8 mouse cellular contexts compared by ENCODE assay signal in the genomic region with DNA sequence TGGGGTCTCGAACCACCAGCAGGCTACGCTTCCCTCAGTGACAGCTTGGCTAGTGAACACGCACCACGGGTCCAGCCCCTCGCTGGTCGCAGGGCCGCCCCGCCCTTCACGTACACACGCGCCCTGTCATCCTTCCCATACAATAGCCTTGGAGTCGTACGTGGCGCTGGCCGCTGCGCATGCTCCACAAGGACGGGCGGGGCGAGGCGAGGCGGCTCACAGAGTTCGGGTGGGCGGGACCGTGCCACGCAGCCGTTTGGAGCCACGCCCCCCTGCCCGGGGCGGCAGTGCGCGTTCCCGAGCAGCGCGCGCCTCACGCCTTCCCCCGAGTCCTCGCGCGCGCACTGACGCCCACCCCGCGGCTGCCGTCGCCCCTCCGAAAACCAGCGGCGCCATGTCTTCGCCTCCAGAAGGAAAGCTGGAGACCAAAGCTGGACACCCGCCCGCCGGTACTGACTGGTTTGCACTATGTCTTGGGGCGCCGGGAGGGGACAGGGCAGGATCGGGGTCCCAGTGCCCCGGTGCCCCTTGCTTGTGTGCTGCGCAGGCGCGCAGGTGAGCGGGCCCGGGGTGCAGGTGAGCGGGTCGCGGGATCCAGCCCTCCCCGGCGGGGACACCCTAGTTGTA. TPM values are rescaled to one million over a fixed set of nuclear protein-coding genes. Genes with fewer than 3 reads are reported as not detected.
DNase-seq lines count a peak whose midpoint lies in the region; ATAC-seq and TF ChIP-seq lines count a peak whose summit lies in the region.

TSS of gene Dap (plus strand) at position 180 of the 627 bp plus-strand sequence.

- H3K4me2 ChIP-seq in heart, embryonic 12.5 days = peak within 1 kb of the TSS; percentile 78
- H3K4me2 ChIP-seq in kidney, postnatal 0 days (ENCODE audit: low read length) = peak within 1 kb of the TSS; percentile 93
- H3K4me2 ChIP-seq in liver, embryonic 11.5 days = peak within 1 kb of the TSS; percentile 82
- peak within 1 kb of the TSS; percentile 52 for H3K4me2 ChIP-seq in stomach, embryonic 14.5 days (replicated peaks; ENCODE audit: low read depth, low read length)

- peak; percentile 18; the same call in 1 of the 2 replicates for TF ChIP-seq CTCF in kidney, postnatal 0 days (IDR thresholded peaks at IDR 0.05; ENCODE audit: low read depth)

- under 1% methylated on average over 64 of the region's 67 CpGs for WGBS in heart, embryonic 12.5 days
- WGBS in kidney, postnatal 0 days = under 1% methylated on average over 67 of the region's 67 CpGs
- whole genome bisulfite sequencing in liver, embryonic 11.5 days = under 1% methylated on average over 60 of the region's 67 CpGs
- under 1% methylated on average over 67 of the region's 67 CpGs for WGBS in stomach, embryonic 14.5 days

- no peaks in the 10 kb centered on the region for H3K36me3 ChIP-seq in heart, embryonic 12.5 days
- H3K36me3 ChIP-seq in kidney, postnatal 0 days (ENCODE audit: insufficient read depth, low read length) = no peaks in the 10 kb centered on the region
- H3K36me3 ChIP-seq in liver, embryonic 11.5 days (ENCODE audit: control insufficient read depth, insufficient read depth, low read length) = no peaks in the 10 kb centered on the region
- no peaks in the 10 kb centered on the region for H3K36me3 ChIP-seq in stomach, embryonic 14.5 days (ENCODE audit: control insufficient read depth, insufficient read depth, low read length)

- H3K27me3 ChIP-seq in heart, embryonic 12.5 days (replicated peaks) = no peaks in the 10 kb centered on the region
- H3K27me3 ChIP-seq in kidney, postnatal 0 days (ENCODE audit: insufficient read depth, low read length) = no peaks in the 10 kb centered on the region
- H3K27me3 ChIP-seq in liver, embryonic 11.5 days (replicated peaks; ENCODE audit: control insufficient read depth, insufficient read depth, low read length) = no peaks in the 10 kb centered on the region
- no peaks in the 10 kb centered on the region for H3K27me3 ChIP-seq in stomach, embryonic 14.5 days (ENCODE audit: control insufficient read depth, insufficient read depth, low read length)

- H3K4me1 ChIP-seq in heart, embryonic 12.5 days (replicated peaks) = peaks cover 25% of the 10 kb centered on the region
- 0 out of 2 replicates have a peak, but pooled peaks cover 3% of the 10 kb centered on the region for H3K4me1 ChIP-seq in kidney, postnatal 0 days (replicated peaks; ENCODE audit: insufficient read depth, low read length)
- H3K4me1 ChIP-seq in liver, embryonic 11.5 days (replicated peaks; ENCODE audit: control insufficient read depth, insufficient read depth, low read length) = peaks cover 8% of the 10 kb centered on the region
- no peaks in the 10 kb centered on the region for H3K4me1 ChIP-seq in stomach, embryonic 14.5 days (ENCODE audit: control insufficient read depth, insufficient read depth, low read length)

- peak within 1 kb of the TSS; percentile 91 for H3K4me3 ChIP-seq in heart, embryonic 12.5 days
- peak within 1 kb of the TSS; percentile 97 for H3K4me3 ChIP-seq in kidney, postnatal 0 days (replicated peaks; ENCODE audit: low read depth, low read length)
- H3K4me3 ChIP-seq in liver, embryonic 11.5 days (ENCODE audit: low read depth, low read length) = peak within 1 kb of the TSS; percentile 75
- peak within 1 kb of the TSS; percentile 61 for H3K4me3 ChIP-seq in stomach, embryonic 14.5 days (ENCODE audit: low read depth, low read length)

- peak; percentile 99 for ATAC-seq in erythroid progenitor cell, adult 5-6 weeks (replicated peaks; ENCODE audit: low FRiP score, poor library complexity, severe bottlenecking)
- ATAC-seq in heart, embryonic 12.5 days (ENCODE audit: insufficient number of reproducible peaks, low FRiP score) = peak; percentile 99
- peak; percentile 98 for ATAC-seq in kidney, postnatal 0 days (replicated peaks; ENCODE audit: low FRiP score, low read depth)
- peak; percentile 98 for ATAC-seq in liver, embryonic 11.5 days (replicated peaks; ENCODE audit: low FRiP score)
- peak; percentile 99 for ATAC-seq in stomach, embryonic 14.5 days (ENCODE audit: insufficient number of reproducible peaks, insufficient read depth, low FRiP score, low read depth)

- peak; percentile 92 to 93 for DNase-seq in B cell, adult 2 months
- DNase-seq in brain, embryonic 18.5 days (ENCODE audit: low read depth, low spot score) = peak; percentile 91
- peak; percentile 98 for DNase-seq in kidney, postnatal 0 days (ENCODE audit: low spot score)
- peak; percentile 99 for DNase-seq in liver, embryonic 11.5 days (ENCODE audit: low spot score)
- peak; percentile 95 for DNase-seq in naive thymus-derived CD4-positive, alpha-beta T cell, adult 2 months (ENCODE audit: low read depth)

- H3K9ac ChIP-seq in heart, embryonic 12.5 days = peak within 1 kb of the TSS; percentile 95
- peak within 1 kb of the TSS; percentile 94 for H3K9ac ChIP-seq in kidney, postnatal 0 days (ENCODE audit: low read depth, low read length)
- H3K9ac ChIP-seq in liver, embryonic 11.5 days (ENCODE audit: low read depth, low read length) = peak within 1 kb of the TSS; percentile 84
- peak within 1 kb of the TSS; percentile 80 for H3K9ac ChIP-seq in stomach, embryonic 14.5 days (replicated peaks; ENCODE audit: low read depth, low read length)

- peak within 1 kb of the TSS; percentile 70 for H3K27ac ChIP-seq in heart, embryonic 12.5 days (ENCODE audit: poor library complexity, severe bottlenecking)
- H3K27ac ChIP-seq in kidney, postnatal 0 days = peak within 1 kb of the TSS; percentile 93
- H3K27ac ChIP-seq in liver, embryonic 11.5 days (ENCODE audit: low read depth, low read length) = peak within 1 kb of the TSS; percentile 54
- peak within 1 kb of the TSS; percentile 75 for H3K27ac ChIP-seq in stomach, embryonic 14.5 days (ENCODE audit: low read length)

- no peaks in the 10 kb centered on the region for H3K9me3 ChIP-seq in heart, embryonic 12.5 days (replicated peaks)
- no peaks in the 10 kb centered on the region for H3K9me3 ChIP-seq in kidney, postnatal 0 days (replicated peaks; ENCODE audit: low read length)
- H3K9me3 ChIP-seq in liver, embryonic 11.5 days (ENCODE audit: control insufficient read depth, low read length) = no peaks in the 10 kb centered on the region
- H3K9me3 ChIP-seq in stomach, embryonic 14.5 days (ENCODE audit: control insufficient read depth, low read depth, low read length) = no peaks in the 10 kb centered on the region

RNA-seq across cellular contexts. Expression of gene Dap, which starts in this region (rescaled TPM):
- total RNA-seq in erythroid progenitor cell, adult 5-6 weeks (2015; ENCODE audit: low replicate concordance) = 35.0 and 39.8 TPM in 2 replicates
- total RNA-seq in erythroid progenitor cell, adult 5-6 weeks (2017; ENCODE audit: low replicate concordance) = 14.2 and 19.4 TPM in 2 replicates
- 51.6 and 59.1 TPM in 2 replicates for polyA plus RNA-seq in heart, embryonic 12.5 days (2016; fragmentation: Nextera tagmentation; extraction: Ambion mirVana)
- 127 and 131 TPM in 2 replicates for polyA plus RNA-seq in kidney, postnatal 0 days (2015; fragmentation: Nextera tagmentation; extraction: Ambion mirVana)
- 65.4 and 76.9 TPM in 2 replicates for polyA plus RNA-seq in liver, embryonic 11.5 days (2014; fragmentation: Nextera tagmentation; extraction: Ambion mirVana)
- polyA plus RNA-seq in stomach, embryonic 14.5 days (2014; fragmentation: Nextera tagmentation; extraction: Ambion mirVana) = 98.8 and 107 TPM in 2 replicates

Comparison
In these comparisons a context has a peak if more than half of its experiments do, and no peak if none do; other contexts are left out.
1. Peak in every context shown above with its lines: DNase-seq, ATAC-seq, H3K4me3 ChIP-seq and H3K27ac ChIP-seq.